Mouse (Mus musculus): Measurements from ENCODE around the gene Hdhd3. TPM values are rescaled to one million over a fixed set of nuclear protein-coding genes. Genes with fewer than 3 reads are reported as not detected.
A peak's percentile ranks its signal among the peaks of the same experiment; 100 is the strongest.

The Hdhd3 gene
- polyA plus RNA-seq, 1 experiment = 19.7 TPM

DNA sequence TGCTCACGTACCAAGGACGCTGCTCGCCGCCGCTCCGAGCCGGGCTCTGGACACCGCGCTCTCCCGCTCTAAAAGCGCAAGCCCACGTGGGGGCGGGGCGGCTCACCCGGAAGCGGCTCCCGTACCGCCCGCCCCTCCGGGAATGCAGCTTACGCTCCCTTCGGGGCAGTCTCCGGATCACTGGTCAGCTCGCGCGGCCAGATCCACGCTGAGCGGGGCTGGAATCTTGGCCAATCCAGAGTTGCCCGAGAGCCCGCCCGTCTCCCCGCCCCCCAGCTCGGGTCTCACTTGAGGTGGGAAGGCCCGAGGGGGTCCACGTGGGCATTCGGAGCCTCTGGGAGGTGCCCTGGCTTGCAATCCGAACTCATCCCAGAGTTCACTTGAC, 16.6 kb upstream of the Hdhd3 start, which contains the start of gene Alad:
Gene Alad (minus strand): TSS at position 70 of the 385 bp plus-strand sequence.
- TF ChIP-seq USF1 (IDR thresholded peaks at IDR 0.05; ENCODE audit: low read depth) = peak; percentile 80
- TF ChIP-seq CTCF (IDR thresholded peaks at IDR 0.05; ENCODE audit: control insufficient read depth, insufficient read depth, insufficient read length) = no peak
- TF ChIP-seq MYOG (IDR thresholded peaks at IDR 0.05; ENCODE audit: control insufficient read depth, extremely low read depth, insufficient read length) = no peak
- TF ChIP-seq MAX (IDR thresholded peaks at IDR 0.05) = peak; percentile 98
- TF ChIP-seq CEBPB (IDR thresholded peaks at IDR 0.05; ENCODE audit: low read depth) = no peak
- H3K4me3 ChIP-seq (ENCODE audit: insufficient read depth, poor library complexity, severe bottlenecking) = peak within 1 kb of the TSS; percentile 78

DNA sequence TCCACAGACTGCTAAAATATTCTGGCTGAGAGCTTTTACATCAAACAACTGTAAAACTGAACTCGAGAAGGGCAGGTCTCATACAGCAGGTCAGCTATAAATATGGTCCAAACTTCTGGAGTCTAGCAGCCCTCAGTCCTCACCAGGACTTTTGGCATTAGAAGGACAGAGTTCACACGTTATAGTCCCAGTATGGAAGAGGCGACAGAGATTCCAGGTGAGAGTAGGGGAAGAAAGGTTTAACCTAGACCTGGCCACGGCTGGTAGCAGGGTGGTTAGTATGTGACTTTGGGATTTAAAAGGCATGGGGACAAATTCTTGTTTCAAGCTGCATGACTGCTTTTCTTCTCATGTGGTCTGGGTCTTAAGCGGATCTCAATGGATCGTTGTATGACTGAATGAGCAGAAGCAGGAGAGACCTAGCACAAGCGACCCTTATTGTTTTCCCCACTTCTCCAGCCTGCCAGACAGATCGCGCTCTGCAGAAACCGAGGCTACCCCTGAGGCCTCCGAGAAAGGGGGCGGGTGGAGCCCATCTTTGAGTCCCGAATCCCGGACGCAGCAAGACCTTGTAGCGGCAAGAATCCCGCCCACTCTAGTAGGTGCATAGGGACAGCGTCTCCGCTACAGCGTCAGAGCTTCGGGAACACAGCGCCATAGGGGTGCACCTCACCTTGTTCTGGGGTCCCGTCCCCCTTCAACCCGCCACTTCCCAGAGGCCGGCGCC, 16.0 kb upstream of the Hdhd3 start:
- peaks cover 5% of the 10 kb centered on the region for H3K36me3 ChIP-seq (ENCODE audit: control insufficient read depth, insufficient read depth)
- peaks cover 38% of the 10 kb centered on the region for H3K79me2 ChIP-seq (ENCODE audit: control insufficient read depth, insufficient read depth)
- peak overlapping the region; percentile 82 for H3ac ChIP-seq (ENCODE audit: control insufficient read depth, insufficient read length, low read depth)
- H3K27me3 ChIP-seq (ENCODE audit: control insufficient read depth, insufficient read depth, insufficient read length) = no peaks in the 10 kb centered on the region
- no peak for TF ChIP-seq MAX (IDR thresholded peaks at IDR 0.05)
- no peak for TF ChIP-seq MYOG (IDR thresholded peaks at IDR 0.05; ENCODE audit: control insufficient read depth, extremely low read depth, insufficient read length)
- no peak for TF ChIP-seq CEBPB (IDR thresholded peaks at IDR 0.05; ENCODE audit: low read depth)
- TF ChIP-seq MYOD1 (IDR thresholded peaks at IDR 0.05; ENCODE audit: control insufficient read depth, insufficient read length, low read depth) = no peak
- no peak for TF ChIP-seq FOSL1 (IDR thresholded peaks at IDR 0.05; ENCODE audit: insufficient read depth, low read length, poor library complexity, severe bottlenecking)
- TF ChIP-seq USF1 (IDR thresholded peaks at IDR 0.05; ENCODE audit: low read depth) = no peak
- no peak for TF ChIP-seq CTCF (IDR thresholded peaks at IDR 0.05; ENCODE audit: control insufficient read depth, insufficient read depth, insufficient read length)
- peak overlapping the region; percentile 78 for H3K4me3 ChIP-seq (ENCODE audit: insufficient read depth, poor library complexity, severe bottlenecking)
- peaks cover 8% of the 10 kb centered on the region for H3K79me3 ChIP-seq (ENCODE audit: low read depth)

More for the DNA sequence above, 16.6 kb upstream of the Hdhd3 start, which contains the start of gene Alad:
- Histone ChIP-seq H3K79me2 (ENCODE audit: control insufficient read depth, insufficient read depth) (peaks cover 43% of the 10 kb centered on the region), H3K79me3 (ENCODE audit: low read depth) (peaks cover 11% of the 10 kb centered on the region), H3K27me3 (ENCODE audit: control insufficient read depth, insufficient read depth, insufficient read length) (no peaks in the 10 kb centered on the region), H3K36me3 (ENCODE audit: control insufficient read depth, insufficient read depth) (peaks cover 5% of the 10 kb centered on the region), H3ac (ENCODE audit: control insufficient read depth, insufficient read length, low read depth) (peak within 1 kb of the TSS; percentile 82)

DNA sequence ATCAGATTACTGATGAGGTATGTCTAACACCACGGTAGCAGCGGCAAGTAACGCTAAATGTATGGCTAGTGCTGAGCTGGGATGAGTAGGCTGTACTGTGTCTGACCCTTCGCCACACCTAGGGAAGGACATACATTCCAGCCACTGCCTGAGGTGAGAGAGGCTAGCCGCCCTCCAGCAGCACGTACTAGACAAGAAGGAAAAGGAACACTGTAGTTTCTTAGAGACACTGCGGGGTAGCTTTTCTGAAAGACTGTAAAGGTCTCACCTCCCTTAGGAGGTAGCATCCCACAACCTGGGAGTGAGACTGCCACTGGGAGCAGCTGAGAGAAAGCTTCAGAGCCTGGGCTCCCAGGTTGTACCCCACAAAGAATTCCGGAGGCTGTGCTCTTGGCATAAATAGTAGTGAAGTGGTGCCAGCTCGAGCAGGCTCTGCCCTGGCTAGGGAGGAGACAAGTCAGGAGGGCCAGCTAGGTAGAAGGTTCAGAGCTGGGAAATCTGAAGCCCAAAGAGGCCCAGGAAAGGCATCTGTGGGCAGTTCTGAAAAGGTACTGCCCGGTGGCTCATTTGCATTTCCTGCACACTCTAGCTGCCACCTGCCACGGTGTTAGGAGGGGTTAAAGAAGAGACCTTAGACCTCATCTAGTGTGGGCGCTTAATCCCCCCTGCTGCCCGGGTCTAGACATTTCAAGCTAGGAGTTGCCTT, 15.3 kb upstream of the Hdhd3 start:
- peak overlapping the region; percentile 78 for H3K4me3 ChIP-seq (ENCODE audit: insufficient read depth, poor library complexity, severe bottlenecking)

DNA sequence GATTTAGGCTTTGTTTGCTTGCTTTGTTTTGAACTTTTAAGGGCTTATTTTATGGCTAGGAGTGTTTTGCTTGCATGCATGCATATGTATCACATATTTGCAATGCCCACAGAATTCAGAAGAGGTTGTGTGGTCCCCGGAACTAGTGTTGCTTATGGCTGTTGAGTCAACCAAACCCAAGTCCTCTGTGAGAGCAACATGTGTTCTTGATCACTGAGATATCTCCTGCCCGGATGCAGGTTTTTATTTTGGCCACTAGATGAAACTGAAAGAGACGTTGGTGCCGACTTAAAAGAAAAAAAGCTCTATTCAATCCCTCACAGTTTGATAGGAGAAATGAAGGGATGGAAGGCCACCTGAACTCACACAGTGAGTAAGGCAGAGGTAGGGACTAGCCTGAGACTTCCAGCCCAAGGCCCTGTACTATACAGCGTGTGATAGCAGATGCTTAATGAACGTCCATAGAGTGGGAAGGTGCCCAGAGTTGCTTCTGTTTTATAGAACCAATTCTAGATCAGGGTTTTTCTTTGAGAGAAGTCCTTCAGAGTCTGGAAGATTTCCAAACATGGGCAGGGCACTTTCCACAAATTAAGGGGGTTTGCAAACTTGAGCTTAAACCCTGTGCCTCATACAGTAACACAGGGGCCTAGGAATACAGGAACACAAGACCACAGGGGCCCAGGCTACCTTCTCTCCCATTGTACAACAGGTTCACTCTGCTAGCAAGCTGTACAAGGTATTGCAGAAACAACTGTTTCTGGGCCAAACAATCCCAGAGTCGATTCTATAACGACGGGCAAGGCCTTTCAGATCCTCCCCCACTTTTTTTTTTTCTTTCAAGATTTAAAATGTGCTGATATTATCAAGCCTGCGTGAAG, 14.5 kb upstream of the Hdhd3 start:
- Histone ChIP-seq H3K36me3 (ENCODE audit: control insufficient read depth, insufficient read depth) (peaks cover 13% of the 10 kb centered on the region), H3K79me2 (ENCODE audit: control insufficient read depth, insufficient read depth) (peaks cover 27% of the 10 kb centered on the region), H3K79me3 (ENCODE audit: low read depth) (no peaks in the 10 kb centered on the region), H3K4me3 (ENCODE audit: insufficient read depth, poor library complexity, severe bottlenecking) (no peak overlapping the region), H3K27me3 (ENCODE audit: control insufficient read depth, insufficient read depth, insufficient read length) (no peaks in the 10 kb centered on the region), H3ac (ENCODE audit: control insufficient read depth, insufficient read length, low read depth) (no peak overlapping the region)
- no peak for TF ChIP-seq CTCF (IDR thresholded peaks at IDR 0.05; ENCODE audit: control insufficient read depth, insufficient read depth, insufficient read length)
- no peak for TF ChIP-seq MYOD1 (IDR thresholded peaks at IDR 0.05; ENCODE audit: control insufficient read depth, insufficient read length, low read depth)
- TF ChIP-seq USF1 (IDR thresholded peaks at IDR 0.05; ENCODE audit: low read depth) = no peak
- TF ChIP-seq MYOG (IDR thresholded peaks at IDR 0.05; ENCODE audit: control insufficient read depth, extremely low read depth, insufficient read length) = no peak
- no peak for TF ChIP-seq MAX (IDR thresholded peaks at IDR 0.05)
- no peak for TF ChIP-seq FOSL1 (IDR thresholded peaks at IDR 0.05; ENCODE audit: insufficient read depth, low read length, poor library complexity, severe bottlenecking)

More for the DNA sequence above, 15.3 kb upstream of the Hdhd3 start:
- no peaks in the 10 kb centered on the region for H3K27me3 ChIP-seq (ENCODE audit: control insufficient read depth, insufficient read depth, insufficient read length)
- peaks cover under 1% of the 10 kb centered on the region for H3K79me3 ChIP-seq (ENCODE audit: low read depth)
- H3K36me3 ChIP-seq (ENCODE audit: control insufficient read depth, insufficient read depth) = peaks cover 7% of the 10 kb centered on the region
- no peak for TF ChIP-seq MYOG (IDR thresholded peaks at IDR 0.05; ENCODE audit: control insufficient read depth, extremely low read depth, insufficient read length)
- no peak for TF ChIP-seq MAX (IDR thresholded peaks at IDR 0.05)
- no peak for TF ChIP-seq CTCF (IDR thresholded peaks at IDR 0.05; ENCODE audit: control insufficient read depth, insufficient read depth, insufficient read length)
- no peak for TF ChIP-seq FOSL1 (IDR thresholded peaks at IDR 0.05; ENCODE audit: insufficient read depth, low read length, poor library complexity, severe bottlenecking)
- TF ChIP-seq MYOD1 (IDR thresholded peaks at IDR 0.05; ENCODE audit: control insufficient read depth, insufficient read length, low read depth) = no peak
- no peak for TF ChIP-seq USF1 (IDR thresholded peaks at IDR 0.05; ENCODE audit: low read depth)
- no peak for TF ChIP-seq CEBPB (IDR thresholded peaks at IDR 0.05; ENCODE audit: low read depth)
- peaks cover 31% of the 10 kb centered on the region for H3K79me2 ChIP-seq (ENCODE audit: control insufficient read depth, insufficient read depth)
- H3ac ChIP-seq (ENCODE audit: control insufficient read depth, insufficient read length, low read depth) = peak overlapping the region; percentile 82

DNA sequence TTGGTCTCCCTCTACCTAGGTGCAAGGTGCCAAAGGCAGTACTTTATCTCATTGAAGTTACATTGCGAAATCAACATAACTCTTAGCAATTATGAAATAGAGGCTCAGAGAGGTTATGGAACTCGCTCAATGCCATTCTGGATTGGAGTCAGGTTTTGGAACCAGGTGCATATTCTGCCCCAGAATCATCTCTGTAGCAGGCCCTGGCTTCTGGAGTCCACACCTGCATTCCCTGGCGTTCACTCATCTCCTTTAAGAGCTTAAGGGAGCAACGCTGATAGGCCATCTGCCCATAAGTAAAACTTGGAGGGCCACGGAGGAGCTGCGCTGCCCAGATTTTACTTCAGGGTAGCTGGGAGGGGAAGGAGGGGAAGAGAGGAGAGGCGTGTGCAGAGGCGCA, 13.8 kb upstream of the Hdhd3 start:
- H3K79me2 ChIP-seq (ENCODE audit: control insufficient read depth, insufficient read depth) = peaks cover 27% of the 10 kb centered on the region
- no peak overlapping the region for H3ac ChIP-seq (ENCODE audit: control insufficient read depth, insufficient read length, low read depth)
- TF ChIP-seq CEBPB (IDR thresholded peaks at IDR 0.05; ENCODE audit: low read depth) = peak; percentile 49
- TF ChIP-seq MAX (IDR thresholded peaks at IDR 0.05) = no peak

More for the DNA sequence above, 13.8 kb upstream of the Hdhd3 start:
- Histone ChIP-seq H3K27me3 (ENCODE audit: control insufficient read depth, insufficient read depth, insufficient read length) (no peaks in the 10 kb centered on the region), H3K79me3 (ENCODE audit: low read depth) (no peaks in the 10 kb centered on the region), H3K4me3 (ENCODE audit: insufficient read depth, poor library complexity, severe bottlenecking) (no peak overlapping the region), H3K36me3 (ENCODE audit: control insufficient read depth, insufficient read depth) (peaks cover 21% of the 10 kb centered on the region)
